Mouse (Mus musculus): ENCODE data around the gene Olfr680-ps1.
"Not testable (repeated sequence)": the region's sequence is repeated elsewhere in the genome, so short reads cannot be mapped to it uniquely, and the experiment has no call there.

Olfr680-ps1 gene

GRCm38 (mm10) chr7:105092717-105093116 lies at the start of gene Olfr680-ps1:
Olfr680-ps1 (minus strand) TSS chr7:105092817.
- not testable (repeated sequence) for DNase-seq (ENCODE audit: low spot score in 2 of 2)

- no peak for DNase-seq (ENCODE audit: low spot score in 2 of 2)
Observed at GRCm38 (mm10) chr7:105141275-105141674, 48.7 kb upstream of the Olfr680-ps1 start.

GRCm38 (mm10) chr7:105116536-105116935 lies 23.9 kb upstream of the Olfr680-ps1 start, which contains the start of gene Olfr681:
Olfr681 (plus strand) TSS chr7:105116836.
- DNase-seq (ENCODE audit: low spot score in 2 of 2): no peak

- no peak for DNase-seq (ENCODE audit: low spot score in 2 of 2)
Observed at GRCm38 (mm10) chr7:105080905-105081304, 11.7 kb downstream of the Olfr680-ps1 start, which contains the start of gene Olfr679. Olfr679 (plus strand) TSS chr7:105081205.

- no peak for DNase-seq (ENCODE audit: low spot score in 2 of 2)
Observed at GRCm38 (mm10) chr7:105064175-105064574, 28.4 kb downstream of the Olfr680-ps1 start, which contains the start of gene Olfr678. Olfr678 (plus strand) TSS chr7:105064475.

GRCm38 (mm10) chr7:105058951-105059350 lies 33.7 kb downstream of the Olfr680-ps1 start:
- no peak for DNase-seq (ENCODE audit: low spot score in 2 of 2)
